Mouse (Mus musculus): ENCODE results near the gene Tmem88. TPM values are rescaled to one million over a fixed set of nuclear protein-coding genes. Genes with fewer than 3 reads are reported as not detected.

Tmem88 gene
- polyA plus RNA-seq, 1 experiment from 2014 or later, result 96.5 TPM

GRCm38 (mm10) chr11:69415327-69415667, 17.3 kb upstream of the Tmem88 start:
- Histone ChIP-seq H3K9me3 (ENCODE audit: low read length) (no peaks in the 10 kb centered on the region), H3K4me2 (replicated peaks; ENCODE audit: low read depth, low read length) (peak overlapping the region; percentile 96), H3K4me1 (ENCODE audit: insufficient read depth, low read depth, low read length) (peaks cover 27% of the 10 kb centered on the region), H3K4me3 (ENCODE audit: low read depth, low read length) (peak overlapping the region; percentile 51), H3K9ac (replicated peaks; ENCODE audit: low read depth) (peak overlapping the region; percentile 56), H3K36me3 (ENCODE audit: insufficient read depth, low read length) (no peaks in the 10 kb centered on the region), H3K27me3 (replicated peaks; ENCODE audit: insufficient read depth, low read length) (no peaks in the 10 kb centered on the region), H3K27ac (ENCODE audit: low read length) (peak overlapping the region; percentile 98)
- ATAC-seq (peak; percentile 2; the same call in 1 of the 2 replicates), DNase-seq (ENCODE audit: low spot score) (peak; percentile 85)
- WGBS, result 0% methylated on average over 3 of the region's 3 CpGs
- TF ChIP-seq CTCF (IDR thresholded peaks at IDR 0.05), result peak; percentile 55
- TF ChIP-seq EP300 (IDR thresholded peaks at IDR 0.05), result no peak

- Histone ChIP-seq H3K36me3 (ENCODE audit: insufficient read depth, low read length) (no peaks in the 10 kb centered on the region), H3K27me3 (replicated peaks; ENCODE audit: insufficient read depth, low read length) (no peaks in the 10 kb centered on the region), H3K4me1 (ENCODE audit: insufficient read depth, low read depth, low read length) (peaks cover 27% of the 10 kb centered on the region)
These were observed 16.6 kb upstream of the Tmem88 start for GRCm38 (mm10) chr11:69414421-69415326.

DNA sequence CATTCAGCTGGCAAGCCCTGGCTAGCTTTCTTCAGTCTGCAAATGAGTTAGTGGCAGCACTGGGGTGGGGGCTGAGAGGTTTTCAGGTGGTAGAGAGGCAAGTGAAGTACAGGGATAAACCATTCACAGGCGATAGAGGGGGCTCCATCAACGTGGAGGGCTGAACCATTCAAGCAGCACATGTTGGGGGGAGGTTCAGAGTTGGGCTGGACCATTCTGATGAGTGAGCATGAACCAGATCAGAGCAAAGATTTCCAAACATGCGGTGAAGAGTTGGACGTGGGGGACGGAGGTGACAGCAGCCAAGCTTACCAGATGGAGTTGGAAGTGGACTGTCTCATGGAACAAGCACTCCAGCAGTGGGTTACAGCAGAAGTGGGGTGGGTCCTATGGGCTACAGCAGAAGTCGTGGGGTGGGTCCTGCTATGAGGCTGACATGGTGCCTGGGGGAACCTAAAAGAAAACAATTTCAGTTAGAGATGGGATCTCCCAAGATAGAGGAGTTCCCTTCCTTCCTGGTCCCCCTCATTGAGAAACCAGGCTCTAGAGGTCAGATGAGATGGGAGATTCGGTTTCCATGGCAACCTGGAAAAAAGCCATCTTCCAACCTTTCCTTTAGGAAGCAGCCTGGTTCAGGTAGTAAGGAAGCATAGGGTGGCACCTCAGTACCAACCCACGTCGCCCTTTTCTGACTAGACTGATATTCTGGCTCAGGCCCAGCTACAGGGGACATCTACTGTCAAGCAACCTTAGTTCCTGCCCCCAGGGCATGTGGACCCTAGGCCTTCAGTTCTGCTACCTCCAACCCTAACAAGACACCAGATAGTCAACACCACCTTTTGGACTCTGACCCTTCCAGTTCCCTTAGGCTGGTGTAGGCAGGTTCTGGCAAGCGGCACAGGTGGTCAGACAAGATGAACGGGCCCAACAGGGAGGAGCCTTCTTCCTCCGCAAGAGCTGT, 15.5 kb upstream of the Tmem88 start, which contains the start of gene Kdm6b:
Kdm6b (minus strand) TSS at position 455 of the 961 bp plus-strand sequence.
- H3K9me3 ChIP-seq (ENCODE audit: low read length), result no peaks in the 10 kb centered on the region
- DNase-seq (ENCODE audit: low spot score) (peak; percentile 63), ATAC-seq (no peak)
- H3K9ac ChIP-seq (replicated peaks; ENCODE audit: low read depth), result no peak within 1 kb of the TSS
- H3K4me1 ChIP-seq (ENCODE audit: insufficient read depth, low read depth, low read length), result peaks cover 27% of the 10 kb centered on the region
- 35% methylated on average over 12 of the region's 12 CpGs for WGBS
- H3K4me3 ChIP-seq (ENCODE audit: low read depth, low read length), result no peak within 1 kb of the TSS
- peak within 1 kb of the TSS; percentile 96 for H3K4me2 ChIP-seq (replicated peaks; ENCODE audit: low read depth, low read length)
- peak within 1 kb of the TSS; percentile 98 for H3K27ac ChIP-seq (ENCODE audit: low read length)
- H3K36me3 ChIP-seq (ENCODE audit: insufficient read depth, low read length), result no peaks in the 10 kb centered on the region
- H3K27me3 ChIP-seq (replicated peaks; ENCODE audit: insufficient read depth, low read length), result no peaks in the 10 kb centered on the region
- TF ChIP-seq CTCF (IDR thresholded peaks at IDR 0.05) (no peak), EP300 (IDR thresholded peaks at IDR 0.05) (no peak)

More at GRCm38 (mm10) chr11:69414421-69415326, 16.6 kb upstream of the Tmem88 start:
- ATAC-seq (no peak), DNase-seq (ENCODE audit: low spot score) (peak; percentile 40)
- Histone ChIP-seq H3K9me3 (ENCODE audit: low read length) (no peaks in the 10 kb centered on the region), H3K9ac (replicated peaks; ENCODE audit: low read depth) (peak overlapping the region; percentile 56), H3K4me3 (ENCODE audit: low read depth, low read length) (peak overlapping the region; percentile 51), H3K27ac (ENCODE audit: low read length) (peak overlapping the region; percentile 98), H3K4me2 (replicated peaks; ENCODE audit: low read depth, low read length) (peak overlapping the region; percentile 96)
- TF ChIP-seq CTCF (IDR thresholded peaks at IDR 0.05) (no peak), EP300 (IDR thresholded peaks at IDR 0.05) (no peak)
- 22% methylated on average over 4 of the region's 4 CpGs for WGBS

GRCm38 (mm10) chr11:69412548-69412947, 14.5 kb upstream of the Tmem88 start:
- no peak overlapping the region for H3K27ac ChIP-seq (ENCODE audit: low read length)
- TF ChIP-seq CTCF (IDR thresholded peaks at IDR 0.05) (no peak), EP300 (IDR thresholded peaks at IDR 0.05) (no peak)
- no peak overlapping the region for H3K4me2 ChIP-seq (replicated peaks; ENCODE audit: low read depth, low read length)
- H3K36me3 ChIP-seq (ENCODE audit: insufficient read depth, low read length), result peaks cover 6% of the 10 kb centered on the region; the same call in 1 of the 2 replicates
- no peak overlapping the region for H3K4me3 ChIP-seq (ENCODE audit: low read depth, low read length)
- 70% methylated on average over 7 of the region's 7 CpGs for WGBS
- no peak overlapping the region for H3K9ac ChIP-seq (replicated peaks; ENCODE audit: low read depth)
- no peak for DNase-seq (ENCODE audit: low spot score)
- peaks cover 32% of the 10 kb centered on the region for H3K4me1 ChIP-seq (ENCODE audit: insufficient read depth, low read depth, low read length)
- H3K27me3 ChIP-seq (replicated peaks; ENCODE audit: insufficient read depth, low read length), result no peaks in the 10 kb centered on the region
- no peaks in the 10 kb centered on the region for H3K9me3 ChIP-seq (ENCODE audit: low read length)
- ATAC-seq, result no peak

GRCm38 (mm10) chr11:69411538-69412203, 13.6 kb upstream of the Tmem88 start:
- 3% methylated on average over 39 of the region's 39 CpGs for WGBS
- TF ChIP-seq EP300 (IDR thresholded peaks at IDR 0.05), result 0 out of 2 replicates have a peak, but pooled peaks have one; percentile 27
- peak; percentile 25 for TF ChIP-seq CTCF (IDR thresholded peaks at IDR 0.05)
- H3K4me3 ChIP-seq (ENCODE audit: low read depth, low read length), result peak overlapping the region; percentile 75
- peak; percentile 34 for ATAC-seq
- H3K4me1 ChIP-seq (ENCODE audit: insufficient read depth, low read depth, low read length), result peaks cover 32% of the 10 kb centered on the region
- peak overlapping the region; percentile 93 for H3K9ac ChIP-seq (replicated peaks; ENCODE audit: low read depth)
- peak overlapping the region; percentile 100 for H3K27ac ChIP-seq (ENCODE audit: low read length)
- H3K4me2 ChIP-seq (replicated peaks; ENCODE audit: low read depth, low read length), result peak overlapping the region; percentile 97
- H3K9me3 ChIP-seq (ENCODE audit: low read length), result no peaks in the 10 kb centered on the region
- peaks cover 14% of the 10 kb centered on the region; the same call in 1 of the 2 replicates for H3K36me3 ChIP-seq (ENCODE audit: insufficient read depth, low read length)
- DNase-seq (ENCODE audit: low spot score), result peak; percentile 93
- no peaks in the 10 kb centered on the region for H3K27me3 ChIP-seq (replicated peaks; ENCODE audit: insufficient read depth, low read length)
